Mouse (Mus musculus) thymus, postnatal 4 days (tissue): ENCODE results near the gene Tmem102.

Experiments used
- DNase-seq: peaks from one replicate; pipeline ENCODE4 v3.0.0; 2021

Tmem102 gene

DNA sequence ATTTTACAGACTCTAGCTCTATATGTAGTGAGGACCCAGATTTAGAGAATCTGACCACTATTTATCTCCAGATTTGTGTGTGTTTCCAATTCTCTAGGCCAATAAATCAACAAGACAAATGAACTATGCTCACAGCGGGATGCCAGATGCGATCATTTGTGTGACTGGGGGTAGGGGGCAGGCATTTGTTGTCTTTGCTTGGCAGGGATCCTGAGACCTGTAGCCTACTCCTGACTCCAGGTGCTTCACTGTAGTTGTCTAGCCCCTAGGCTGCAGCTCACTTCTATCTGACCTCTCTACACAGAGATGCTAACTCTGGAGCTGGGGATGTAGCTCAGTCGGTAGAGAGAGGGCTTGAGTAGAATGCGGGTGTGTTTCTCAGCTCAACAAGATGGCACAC is 23.6 kb downstream of the Tmem102 start:
- no peak for DNase-seq

DNA sequence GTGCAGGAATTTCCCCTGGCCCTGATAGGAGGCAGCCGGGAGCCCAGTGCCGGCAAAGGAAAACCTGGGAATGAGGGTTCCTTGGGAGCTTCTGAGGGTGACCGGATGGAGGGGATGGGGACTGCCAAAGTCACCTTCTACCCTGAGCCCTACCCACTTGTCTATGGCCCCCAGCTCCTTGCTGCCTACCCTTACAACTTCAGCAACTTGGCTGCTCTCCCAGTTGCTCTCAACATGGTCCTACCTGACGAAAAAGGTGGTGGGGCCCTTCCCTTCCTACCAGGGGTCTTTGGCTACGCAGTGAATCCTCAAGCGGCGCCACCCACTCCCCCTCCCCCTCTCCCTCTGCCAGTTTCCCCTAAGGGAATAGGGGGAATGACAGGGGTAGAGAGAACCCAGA is 26.4 kb downstream of the Tmem102 start:
- no peak for DNase-seq

DNA sequence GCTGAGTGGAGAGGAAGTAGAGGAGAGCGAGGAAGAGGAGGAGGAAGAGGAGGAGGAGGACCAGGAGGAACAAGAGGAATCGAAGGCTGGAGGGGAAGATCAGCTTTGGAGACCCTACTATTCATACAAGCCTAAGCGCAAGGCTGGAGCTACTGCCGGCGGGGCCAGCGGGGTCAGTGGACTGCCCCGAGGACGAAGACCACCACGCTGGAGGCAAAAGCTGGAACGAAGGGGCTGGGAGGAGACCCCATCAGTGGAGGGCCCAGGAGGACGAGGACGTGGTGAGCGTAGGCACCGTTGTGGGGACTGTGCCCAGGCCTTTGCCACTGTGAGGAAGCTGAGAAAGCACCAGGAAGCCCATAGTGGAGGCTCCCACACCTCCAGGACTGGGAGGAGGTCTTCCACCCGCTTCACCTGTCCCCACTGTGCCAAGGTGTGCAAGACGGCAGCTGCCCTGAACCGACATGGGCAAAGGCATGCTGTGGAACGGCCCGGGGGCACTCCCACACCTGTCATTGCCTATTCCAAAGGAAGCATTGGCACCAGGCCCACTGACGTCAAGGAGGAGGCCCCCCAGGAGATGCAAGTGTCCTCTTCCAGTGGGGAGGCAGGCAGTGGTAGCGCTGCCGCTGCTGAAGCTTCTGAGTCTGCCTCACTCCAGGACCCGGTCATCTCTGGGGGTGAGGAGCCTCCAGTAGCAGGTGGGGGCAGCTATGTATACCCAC is 27.0 kb downstream of the Tmem102 start:
- DNase-seq = no peak

DNA sequence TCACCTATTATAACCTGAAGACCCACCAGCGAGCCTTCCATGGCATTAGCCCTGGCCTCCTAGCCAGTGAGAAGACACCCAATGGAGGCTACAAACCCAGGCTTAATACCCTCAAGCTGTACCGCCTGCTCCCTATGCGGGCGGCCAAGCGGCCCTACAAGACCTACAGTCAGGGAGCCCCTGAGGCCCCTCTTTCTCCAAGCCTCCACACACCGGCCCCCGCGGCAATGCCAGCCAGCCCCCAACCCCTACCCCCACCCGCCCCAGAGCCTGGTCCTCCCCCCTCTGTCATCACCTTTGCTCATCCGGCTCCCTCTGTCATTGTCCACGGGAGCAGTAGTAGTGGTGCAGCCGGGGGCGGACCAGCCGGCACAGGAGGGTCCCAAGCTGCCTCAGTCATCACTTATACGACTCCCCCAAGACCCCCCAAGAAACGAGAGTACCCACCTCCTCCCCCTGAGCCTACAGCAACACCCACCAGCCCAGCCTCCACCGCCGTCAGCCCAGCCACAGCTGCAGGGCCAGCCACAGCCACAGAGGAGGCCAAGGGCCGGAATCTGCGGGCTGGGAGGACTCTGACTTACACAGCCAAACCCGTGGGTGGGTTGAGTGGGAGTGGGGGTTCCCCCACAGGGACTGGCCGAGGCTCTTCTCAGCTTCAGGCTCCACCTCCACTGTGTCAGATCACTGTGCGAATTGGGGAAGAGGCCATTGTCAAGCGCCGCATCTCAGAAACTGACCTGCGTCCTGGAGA is 27.7 kb downstream of the Tmem102 start:
- DNase-seq = no peak

DNA sequence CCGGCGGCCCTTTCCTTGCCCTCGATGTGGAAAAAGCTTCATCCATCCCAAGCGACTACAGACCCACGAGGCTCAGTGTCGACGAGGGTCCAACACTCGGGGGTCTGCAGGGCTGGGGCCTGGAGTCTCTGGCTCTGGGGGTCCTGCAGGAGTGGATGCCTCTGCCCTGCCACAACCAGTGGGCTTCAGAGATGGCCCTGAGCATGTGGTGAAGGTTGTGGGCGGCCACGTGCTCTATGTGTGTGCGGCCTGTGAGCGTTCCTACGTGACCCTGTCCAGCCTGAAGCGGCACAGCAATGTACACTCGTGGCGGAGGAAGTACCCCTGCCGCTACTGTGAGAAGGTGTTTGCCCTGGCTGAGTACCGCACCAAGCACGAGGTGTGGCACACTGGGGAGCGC is 28.9 kb downstream of the Tmem102 start:
- no peak for DNase-seq

DNA sequence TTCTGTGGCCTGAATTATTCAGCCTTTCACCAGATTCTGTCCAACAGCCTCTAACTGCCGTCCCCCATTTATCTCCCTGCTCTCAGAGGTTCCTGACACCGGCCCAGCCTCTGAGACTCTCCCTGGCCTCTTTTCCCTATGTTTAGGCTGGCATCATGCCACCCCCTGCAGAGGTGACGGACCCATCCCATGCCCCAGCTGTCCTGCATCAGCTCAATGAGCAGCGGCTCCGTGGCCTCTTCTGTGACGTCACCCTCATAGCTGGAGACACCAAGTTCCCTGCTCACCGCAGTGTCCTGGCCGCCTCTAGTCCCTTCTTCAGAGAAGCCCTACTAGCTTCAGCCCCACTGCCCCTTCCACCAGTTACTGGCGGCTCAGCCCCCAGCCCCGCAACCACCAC is 29.7 kb downstream of the Tmem102 start:
- DNase-seq = no peak

DNA sequence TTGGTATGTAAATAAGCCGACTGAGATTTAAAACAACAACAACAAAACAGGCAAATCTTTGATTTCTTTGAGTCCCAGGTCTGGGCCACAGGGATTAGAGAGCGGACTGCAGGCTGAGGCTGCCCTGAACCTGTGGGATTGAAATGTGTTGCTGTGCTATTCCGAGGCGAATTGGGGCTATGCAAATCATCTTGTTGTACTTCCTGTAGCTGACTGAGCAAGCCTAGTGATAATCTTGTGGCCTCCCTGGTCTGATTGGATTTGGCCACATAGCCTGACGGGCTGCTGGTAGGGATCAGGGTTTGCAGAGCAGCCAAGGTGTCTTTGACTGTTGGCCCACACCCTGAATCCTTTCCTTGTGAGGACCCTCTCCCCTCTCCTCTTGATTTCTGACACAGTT is 30.5 kb downstream of the Tmem102 start:
- no peak for DNase-seq

DNA sequence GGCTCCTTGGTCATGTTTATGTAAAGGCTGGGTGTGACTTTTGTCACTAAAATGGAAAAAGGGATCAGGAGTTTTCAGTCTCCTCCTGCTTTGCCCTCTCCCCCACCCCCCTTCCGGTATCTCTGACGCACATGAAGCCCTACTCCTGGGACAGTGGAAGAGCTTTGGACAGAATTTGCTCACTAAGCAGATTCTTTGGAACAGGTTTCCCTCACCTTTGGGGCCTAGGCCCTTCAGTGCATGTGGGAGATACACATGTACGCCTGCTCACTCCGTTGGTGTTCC is 37.9 kb downstream of the Tmem102 start:
- no peak for DNase-seq

DNA sequence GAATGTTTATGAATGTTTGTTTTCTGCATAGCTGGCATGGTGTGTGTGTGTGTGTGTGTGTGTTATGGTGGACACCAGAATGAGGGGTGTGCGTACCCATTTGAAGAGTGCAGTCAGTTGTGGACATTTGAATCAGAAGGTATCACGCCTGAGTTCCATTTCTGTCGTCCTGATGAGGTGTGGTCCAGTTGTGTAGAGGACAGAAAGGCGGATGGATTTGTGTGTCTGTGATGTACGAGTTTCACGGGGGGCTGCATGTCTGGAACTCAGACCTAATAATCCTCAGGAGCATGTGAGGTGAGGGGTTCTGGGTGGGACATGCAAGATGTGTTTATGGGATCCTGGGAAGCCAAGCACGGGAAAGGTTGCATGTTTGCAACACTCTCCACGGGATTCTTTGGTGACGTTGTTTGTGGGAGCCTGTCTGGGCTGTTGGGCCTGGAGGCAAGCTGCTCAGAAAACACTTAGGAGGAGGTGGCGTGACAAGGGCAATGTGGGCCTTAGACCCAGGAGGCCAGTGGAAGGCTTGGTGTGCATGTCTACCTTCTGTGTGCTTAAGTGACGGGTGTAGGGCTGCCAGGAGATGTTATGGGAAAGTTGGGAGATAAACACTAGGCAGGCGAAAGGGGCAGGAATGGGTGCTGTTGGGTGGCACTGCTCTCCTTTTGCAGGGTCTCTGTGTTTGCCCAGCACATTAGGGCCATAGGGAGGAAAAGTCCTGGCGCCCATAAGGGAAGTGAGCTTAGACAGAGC is 38.4 kb downstream of the Tmem102 start:
- no peak for DNase-seq

DNA sequence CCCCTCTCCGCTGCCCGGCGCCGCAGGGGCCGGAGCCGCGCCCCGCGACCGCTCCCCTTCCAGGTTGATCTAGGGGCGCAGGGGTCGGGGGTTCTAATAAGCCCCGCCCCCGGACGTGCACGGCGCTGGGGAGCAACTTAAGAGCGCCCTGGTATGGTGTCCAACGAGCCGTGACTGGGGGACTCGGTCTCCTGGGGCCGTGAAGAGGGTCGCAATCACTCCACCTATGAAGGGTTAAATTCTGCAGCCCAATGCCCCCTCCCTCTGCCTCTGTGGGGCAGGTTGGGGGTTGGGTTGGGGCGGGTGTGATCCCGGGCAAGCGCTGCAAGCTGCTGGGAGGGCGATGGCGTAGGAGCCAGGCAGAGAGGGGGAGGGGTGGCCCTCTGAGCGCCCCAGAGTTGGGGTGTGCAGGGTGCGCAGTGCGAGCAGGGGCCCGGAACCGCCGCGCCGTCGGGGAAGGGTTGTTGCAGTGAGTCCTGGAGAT is 39.3 kb downstream of the Tmem102 start:
- peak; percentile 94 for DNase-seq

DNA sequence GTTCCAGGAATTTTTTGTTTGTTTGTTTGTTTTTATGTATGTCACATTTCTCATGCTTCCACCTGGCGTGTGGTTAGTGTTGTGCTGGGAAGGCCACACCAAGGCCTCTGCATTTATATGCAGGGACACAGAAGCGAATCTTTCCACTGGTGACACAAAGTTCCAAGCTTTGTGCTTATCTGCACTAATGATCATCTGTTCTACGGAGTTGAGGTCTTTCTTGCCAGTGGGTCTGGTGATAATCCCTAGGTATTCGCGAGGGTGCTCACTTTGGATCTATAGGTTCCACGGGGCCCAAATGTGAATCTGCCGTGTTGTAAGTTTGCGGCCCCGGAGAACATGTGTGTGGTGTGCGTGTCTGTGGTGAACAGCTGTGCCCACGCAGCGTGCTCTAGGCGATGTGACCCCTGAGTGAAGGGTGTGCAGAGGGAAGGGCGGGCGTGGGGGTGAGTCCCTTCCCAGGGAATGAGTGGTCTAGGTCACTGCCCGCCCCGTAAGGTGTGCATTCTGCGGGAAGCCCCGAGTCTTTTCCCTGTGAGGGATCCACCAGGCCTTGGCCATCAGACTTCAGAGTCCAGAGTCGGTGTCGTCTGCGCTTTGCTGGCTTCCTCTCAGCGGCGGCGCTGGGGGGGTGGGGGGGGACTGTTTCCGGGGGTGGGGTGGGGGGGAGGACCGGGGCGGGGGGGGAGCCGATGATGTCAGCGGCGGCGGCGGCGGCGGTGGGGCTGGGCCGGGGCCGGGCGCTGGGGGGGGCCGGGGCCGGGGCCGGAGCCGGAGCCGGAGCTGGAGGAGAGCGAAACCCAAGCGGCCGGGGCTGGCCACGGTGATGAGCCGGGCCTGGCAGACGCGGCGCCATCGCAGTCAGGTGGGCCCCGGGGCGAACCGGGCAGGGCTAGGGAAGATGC is 40.0 kb downstream of the Tmem102 start, which contains the start of gene Zbtb4:
Zbtb4 (plus strand) TSS at position 692 of the 905 bp plus-strand sequence.
- DNase-seq = peak; percentile 71

DNA sequence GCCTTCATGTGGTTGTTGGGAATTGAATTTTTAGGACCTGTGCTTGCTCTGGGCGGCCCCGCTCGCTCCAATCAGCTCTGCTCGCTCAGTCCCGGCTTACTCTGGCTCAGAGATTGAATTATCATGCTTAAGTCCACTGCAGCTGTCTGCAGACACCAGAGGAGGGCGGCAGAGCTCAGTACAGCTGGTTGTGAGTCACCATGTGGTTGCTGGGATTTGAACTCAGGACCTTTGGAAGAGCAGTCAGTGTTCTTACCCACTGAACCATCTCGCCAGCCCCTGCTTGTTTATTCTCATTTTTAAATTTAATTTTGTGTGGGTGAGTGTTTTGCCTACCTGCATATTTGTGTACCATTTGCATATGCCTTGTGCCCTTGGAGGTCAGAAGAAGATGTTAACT is 41.9 kb downstream of the Tmem102 start:
- DNase-seq = peak; percentile 48

DNA sequence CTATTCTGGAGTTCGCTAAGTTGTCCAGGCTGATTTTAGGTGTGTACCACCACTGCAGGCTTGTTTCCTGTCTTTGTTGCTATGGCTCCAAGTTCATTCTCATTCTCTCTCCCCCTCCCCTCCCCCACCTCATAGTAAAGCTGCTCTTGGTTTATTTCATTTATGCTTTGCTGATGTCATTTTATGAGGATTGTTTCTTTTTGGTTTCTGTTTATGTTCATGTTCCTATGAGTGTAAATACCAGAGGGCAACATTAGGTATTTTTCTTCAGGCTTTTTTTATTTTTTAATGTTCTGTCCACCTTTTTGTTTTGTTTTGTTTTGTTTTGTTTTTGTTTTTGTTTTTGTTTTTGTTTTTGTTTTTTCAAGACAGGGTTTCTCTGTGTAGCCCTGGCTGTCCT is 43.6 kb downstream of the Tmem102 start, which contains the start of gene Slc35g3:
Slc35g3 (minus strand) TSS at position 101 of the 400 bp plus-strand sequence.
- DNase-seq = no peak

DNA sequence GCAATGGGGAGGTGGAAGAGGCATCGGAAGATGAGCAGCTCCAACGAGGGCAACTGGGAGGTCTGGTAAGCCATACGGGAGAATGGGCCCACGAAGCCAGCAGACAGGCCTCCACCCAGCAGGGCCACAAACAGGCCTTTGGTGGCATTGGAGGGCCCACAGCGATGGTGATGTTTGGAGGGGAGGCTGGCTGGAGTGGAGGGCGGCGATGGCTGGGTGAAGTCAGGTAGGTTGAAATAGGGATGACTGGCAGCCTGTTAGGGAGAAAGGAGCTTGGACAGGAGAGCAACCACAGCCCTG is 44.6 kb downstream of the Tmem102 start:
- no peak for DNase-seq

DNA sequence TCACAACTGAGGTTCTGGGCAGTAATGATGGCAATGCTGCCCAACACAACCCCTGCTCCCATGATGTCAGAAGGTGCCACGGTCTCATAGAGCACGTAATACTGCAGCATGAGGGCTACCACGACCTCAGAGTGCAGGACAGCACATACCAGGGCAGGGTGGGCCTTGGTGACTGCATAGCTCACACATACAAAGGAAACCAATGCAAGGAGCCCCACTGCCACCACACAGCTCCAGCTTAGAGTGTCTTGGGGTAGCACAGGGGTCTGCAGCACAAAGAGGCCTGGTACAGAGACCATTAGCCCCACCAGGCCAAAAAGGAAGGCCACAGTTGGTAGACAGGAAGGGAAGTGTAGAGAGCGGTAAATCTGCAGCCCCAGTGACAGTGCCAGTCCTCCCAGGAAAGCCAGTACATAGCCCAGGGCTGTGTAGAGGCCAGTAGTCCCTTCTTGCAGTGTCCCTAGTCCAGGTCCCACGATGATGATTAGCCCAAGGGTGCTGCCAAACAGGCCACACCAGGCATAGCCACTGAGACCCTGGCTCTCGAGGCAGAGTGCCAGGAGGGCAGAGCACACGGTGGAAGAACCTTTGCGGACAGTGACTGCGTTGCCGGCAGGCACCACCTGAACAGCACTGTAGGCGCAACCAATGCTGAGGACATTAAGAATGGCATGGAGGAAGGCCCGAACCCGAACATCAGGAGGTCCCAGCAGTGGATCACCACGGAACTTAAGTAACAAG is 45.1 kb downstream of the Tmem102 start:
- peak; percentile 19 for DNase-seq

DNA sequence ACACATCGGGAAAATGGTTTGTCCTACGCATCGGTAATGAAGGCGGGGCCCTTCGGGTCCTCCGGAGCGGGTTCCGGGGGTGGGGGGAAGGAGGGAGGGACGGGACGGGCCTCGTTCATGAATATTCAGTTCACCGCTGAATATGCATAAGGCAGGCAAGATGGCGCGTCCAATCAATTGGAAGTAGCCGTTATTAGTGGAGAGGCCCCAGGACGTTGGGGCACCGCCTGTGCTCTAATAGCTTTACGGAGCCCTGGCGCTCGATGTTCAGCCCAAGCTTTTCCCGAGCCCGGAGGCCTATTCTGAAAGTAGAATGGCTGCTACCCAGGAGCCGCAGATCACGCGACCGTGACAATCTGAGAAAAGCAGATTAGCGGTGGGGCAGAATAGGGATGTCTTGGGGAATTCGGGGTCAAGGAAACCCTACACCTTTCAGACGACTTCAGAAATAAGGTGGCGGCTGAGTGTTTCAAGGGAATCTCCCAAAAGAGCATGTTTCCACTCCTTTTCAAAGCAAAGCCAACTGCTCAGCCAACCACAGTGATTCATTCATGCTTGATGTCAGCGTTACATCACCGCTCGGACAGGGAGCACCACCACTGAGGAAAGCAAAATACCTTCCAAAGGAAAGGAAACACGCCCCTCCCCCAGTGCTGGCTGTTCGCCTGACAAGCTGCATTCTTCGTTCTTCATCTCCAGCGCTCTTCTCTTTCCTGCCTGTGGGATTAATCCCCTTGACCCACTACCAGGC is 46.3 kb downstream of the Tmem102 start:
- peak; percentile 83 for DNase-seq

DNA sequence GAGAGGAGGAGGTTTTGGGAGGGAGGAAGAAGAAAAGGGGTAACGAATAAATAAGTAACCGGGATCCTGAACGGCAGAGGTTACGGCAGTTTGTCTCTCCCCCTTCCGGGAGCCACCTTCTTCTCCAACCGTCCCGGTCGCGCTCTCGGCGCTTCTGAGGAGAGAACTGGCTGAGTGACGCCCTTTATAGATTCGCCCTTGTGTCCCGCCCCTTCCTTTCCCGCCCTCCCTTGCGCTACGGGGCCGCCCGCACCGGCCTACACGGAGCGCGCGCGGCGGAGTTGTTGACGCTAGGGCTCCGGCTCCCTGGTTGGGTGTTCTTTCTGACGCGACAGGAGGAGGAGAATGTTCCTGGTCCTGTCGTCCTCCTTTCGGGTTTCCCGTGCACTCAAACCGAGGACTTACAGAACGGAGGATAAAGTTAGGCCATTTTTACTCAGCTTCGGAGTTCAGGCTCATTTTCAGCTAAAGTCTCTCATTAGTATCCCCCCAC is 46.9 kb downstream of the Tmem102 start, which contains the start of gene Polr2a:
Polr2a (minus strand) TSS at position 160 of the 493 bp plus-strand sequence.
- peak; percentile 97 for DNase-seq

DNA sequence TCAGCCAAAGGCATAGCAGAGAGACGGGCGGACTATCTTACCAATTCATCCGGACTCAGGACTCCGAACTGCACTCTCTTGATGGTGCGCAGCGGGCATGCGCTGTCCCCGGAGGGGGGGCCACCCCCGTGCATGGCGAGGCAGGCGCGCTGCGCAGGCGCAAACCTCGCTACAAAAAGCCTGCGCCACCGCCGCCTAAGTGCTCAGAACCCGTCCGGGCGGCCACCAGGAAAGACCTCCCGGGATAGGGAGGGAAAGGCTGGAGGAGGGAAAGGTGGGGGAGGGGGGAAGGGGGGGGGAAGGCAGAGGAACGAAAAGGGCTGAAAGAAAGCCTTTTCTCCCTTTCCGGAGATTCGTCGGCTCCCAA is 47.4 kb downstream of the Tmem102 start:
- DNase-seq = peak; percentile 98

DNA sequence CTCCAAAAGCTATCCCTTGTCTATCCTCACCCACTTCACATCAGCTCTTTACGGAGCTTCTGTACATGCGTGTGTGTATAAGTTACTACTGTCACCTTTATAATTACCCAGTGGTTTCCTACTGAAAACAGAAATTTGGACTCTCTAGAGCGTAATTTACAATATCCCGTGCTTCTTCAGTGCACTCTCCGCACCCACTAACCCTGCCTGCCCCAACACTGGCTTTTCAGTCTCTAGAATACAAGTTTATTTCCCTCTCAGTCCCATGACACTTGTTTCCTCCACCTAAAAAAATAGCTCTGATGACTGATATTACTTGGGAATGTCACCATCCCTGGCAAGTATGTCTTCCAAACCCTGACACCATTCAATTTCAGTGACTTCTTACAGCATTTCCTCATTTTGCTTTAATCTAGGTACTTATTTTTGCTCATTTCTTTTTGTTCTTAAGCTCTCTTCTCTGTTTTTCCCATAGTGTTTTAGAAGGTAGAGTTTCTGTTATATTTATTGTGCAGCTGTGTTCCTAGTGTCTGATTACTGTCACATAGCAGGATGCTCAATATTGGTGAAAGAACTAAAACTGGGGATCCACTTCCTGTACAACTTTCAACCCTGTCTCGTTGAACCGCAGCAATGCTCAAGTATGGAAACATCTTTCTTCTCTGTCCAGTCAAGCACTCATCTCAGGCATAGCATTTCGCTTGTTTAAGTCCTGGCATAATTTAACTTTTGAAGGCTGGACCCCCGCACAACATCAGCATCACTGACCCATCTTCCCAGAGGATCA is 47.9 kb downstream of the Tmem102 start:
- no peak for DNase-seq

DNA sequence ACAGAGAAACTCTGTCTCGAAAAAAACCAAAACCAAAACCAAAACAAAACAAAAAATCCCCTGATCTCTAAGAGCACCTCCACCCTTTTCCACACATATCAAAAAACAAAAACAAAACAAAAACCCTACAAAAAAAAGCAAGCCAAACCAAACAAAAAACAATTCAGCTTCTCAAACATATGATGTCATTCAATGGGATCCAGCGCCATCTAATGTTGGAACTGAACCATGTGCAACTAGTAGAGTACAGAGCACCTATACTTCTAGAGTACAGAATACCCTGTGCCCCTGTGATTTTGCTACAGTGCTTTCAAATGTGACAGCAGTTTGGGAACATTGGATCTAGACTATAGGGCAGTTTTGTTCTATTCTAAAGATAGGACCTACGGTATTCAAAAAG is 50.7 kb downstream of the Tmem102 start:
- DNase-seq = peak; percentile 39
